Mouse (Mus musculus): Measurements from ENCODE around the gene Aco2.

The Aco2 gene

GRCm38 (mm10) chr15:81951159-81951558, 79.0 kb downstream of the Aco2 start:
- DNase-seq: no peak

DNA sequence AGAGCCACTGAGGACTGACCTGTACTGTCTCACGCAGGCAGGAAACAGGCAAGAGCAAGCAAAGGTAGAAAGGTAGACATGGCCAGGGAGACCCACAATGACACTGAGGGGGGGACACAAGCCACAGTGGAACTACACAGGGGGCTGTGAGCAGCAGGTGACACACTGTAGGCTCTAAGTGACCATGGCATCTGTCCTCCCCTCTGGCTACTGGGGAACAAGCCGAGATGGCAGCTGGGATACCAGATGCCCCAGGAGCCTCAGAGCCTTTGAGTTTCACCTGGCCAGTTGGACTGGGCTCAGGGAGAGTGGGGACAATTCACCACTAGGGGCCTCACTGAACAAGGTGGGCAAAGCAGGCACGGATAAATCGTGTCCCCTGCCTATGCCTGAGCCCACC, 80.2 kb downstream of the Aco2 start:
- no peak for DNase-seq

GRCm38 (mm10) chr15:81954151-81954583, 82.1 kb downstream of the Aco2 start:
- no peak for DNase-seq

DNA sequence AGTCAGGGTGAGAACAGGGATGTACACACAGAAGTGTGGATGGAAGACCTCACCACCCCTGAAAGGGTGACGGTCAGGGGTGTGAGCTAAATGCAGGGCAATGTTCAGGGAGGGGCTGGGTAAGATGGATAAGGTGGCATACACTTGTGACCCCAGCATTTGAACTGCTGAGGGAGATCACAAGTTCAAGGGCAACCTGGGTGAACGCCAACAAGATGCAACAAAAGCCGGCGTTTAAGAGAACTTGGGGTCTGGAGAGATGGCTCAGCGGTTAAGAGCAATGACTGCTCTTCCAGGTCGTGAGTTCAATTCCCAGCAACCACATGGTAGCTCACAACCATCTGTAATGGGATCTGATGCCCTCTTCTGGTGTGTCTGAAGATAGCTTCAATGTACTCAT, 82.6 kb downstream of the Aco2 start:
- DNase-seq: no peak

DNA sequence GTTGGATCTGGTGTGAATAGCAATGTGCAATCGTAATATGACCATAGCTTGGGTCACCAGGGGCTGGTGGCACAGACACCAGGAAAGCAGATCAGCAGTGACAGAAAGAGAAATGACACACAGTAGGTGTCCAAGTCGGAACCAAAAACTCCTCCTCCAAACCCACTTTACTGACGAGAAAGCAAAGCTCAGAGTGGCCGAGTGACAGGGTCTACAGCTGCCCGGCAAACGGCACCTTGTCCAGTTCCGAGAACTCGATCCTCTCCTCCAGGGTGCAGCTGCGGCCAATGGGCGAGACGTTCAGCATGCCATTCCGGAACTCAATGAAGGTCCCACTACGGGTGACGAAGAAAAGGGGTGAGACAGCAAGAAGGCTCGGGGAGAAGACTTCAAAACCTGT, 83.3 kb downstream of the Aco2 start:
- no peak for DNase-seq

- DNase-seq: peak; percentile 63
Measured at GRCm38 (mm10) chr15:81956457-81956856, 84.3 kb downstream of the Aco2 start.

- DNase-seq: no peak
Measured at GRCm38 (mm10) chr15:81957598-81957997, 85.5 kb downstream of the Aco2 start.

- DNase-seq: no peak
Measured at GRCm38 (mm10) chr15:81958906-81959305, 86.8 kb downstream of the Aco2 start.

GRCm38 (mm10) chr15:81960171-81961077, 88.3 kb downstream of the Aco2 start, which contains the start of gene Pmm1:
Pmm1 (minus strand) TSS chr15:81960930.
- DNase-seq: peak; percentile 97

- DNase-seq: no peak
Measured at GRCm38 (mm10) chr15:81961078-81961451, 89.0 kb downstream of the Aco2 start.

GRCm38 (mm10) chr15:81964262-81964661, 92.2 kb downstream of the Aco2 start:
- DNase-seq: no peak
